Mouse (Mus musculus) gonadal fat pad, adult 2 months (tissue): ENCODE data around the gene Cacnb2. TPM values are rescaled to one million over a fixed set of nuclear protein-coding genes. Genes with fewer than 3 reads are reported as not detected.
"Not testable (repeated sequence)": the region's sequence is repeated elsewhere in the genome, so short reads cannot be mapped to it uniquely, and the experiment has no call there.

Experiments used
- DNase-seq: peaks from one replicate; pipeline ENCODE4 v3.0.0-alpha.2; 2012; ENCODE audit warnings: low read depth
- polyA plus RNA-seq: library from polyadenylated mRNA; depleted of rRNA; stranded (reverse); fragments of >200 nt; gene quantifications from 2 replicates; pipeline ENCODE4 v1.2.3, GENCODE M21; 2012

Gene Cacnb2
- polyA plus RNA-seq, 1 experiment, result 2.2 TPM

DNA sequence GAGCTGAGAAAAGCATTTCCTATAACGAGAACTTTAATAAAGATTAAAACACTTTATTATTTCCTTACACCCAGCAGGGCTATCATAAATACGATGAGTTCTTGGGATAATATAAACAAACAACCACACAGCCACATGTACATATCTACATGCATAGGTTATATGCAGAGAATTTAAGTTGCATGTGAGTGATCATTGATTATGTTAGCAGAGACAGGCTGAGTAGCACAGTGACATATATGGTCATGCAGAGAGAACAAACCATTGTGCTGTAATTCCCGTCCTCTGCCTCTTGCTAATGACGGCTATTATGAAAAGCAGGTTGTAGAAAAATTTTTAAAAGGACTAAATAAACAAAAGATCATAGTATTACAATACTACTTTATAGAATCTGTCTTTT, 53.8 kb downstream of the Cacnb2 start:
- DNase-seq, result no peak

DNA sequence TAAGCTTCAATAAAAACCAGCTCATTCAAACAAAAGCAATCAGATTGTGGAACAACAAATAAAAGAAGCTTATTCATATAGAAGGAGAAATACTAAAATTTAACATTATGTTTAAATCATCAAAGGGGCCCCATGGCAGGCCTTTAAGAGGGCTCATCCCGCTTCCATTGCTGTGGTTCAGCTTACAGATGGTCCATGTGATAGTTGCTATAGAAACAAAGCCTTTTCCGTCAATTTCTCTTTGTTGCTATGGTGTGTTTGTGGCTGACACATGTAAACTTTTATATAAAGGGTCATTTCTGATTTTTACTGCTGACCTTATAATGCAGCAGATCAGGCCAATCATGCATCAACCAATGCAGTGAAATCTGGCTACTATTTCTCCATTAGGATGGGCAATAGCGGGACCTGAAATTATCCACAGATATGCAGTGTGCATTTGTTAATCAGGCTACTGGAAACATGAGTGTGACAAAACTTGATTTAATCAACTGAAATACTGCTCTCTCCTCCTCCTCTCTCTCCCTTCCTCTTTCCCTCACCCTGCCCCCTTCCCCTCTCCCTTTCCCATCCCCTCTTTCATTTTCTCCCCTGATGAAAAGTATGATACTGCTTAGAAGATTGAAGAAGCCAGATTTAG, 54.4 kb downstream of the Cacnb2 start:
- no peak for DNase-seq

DNA sequence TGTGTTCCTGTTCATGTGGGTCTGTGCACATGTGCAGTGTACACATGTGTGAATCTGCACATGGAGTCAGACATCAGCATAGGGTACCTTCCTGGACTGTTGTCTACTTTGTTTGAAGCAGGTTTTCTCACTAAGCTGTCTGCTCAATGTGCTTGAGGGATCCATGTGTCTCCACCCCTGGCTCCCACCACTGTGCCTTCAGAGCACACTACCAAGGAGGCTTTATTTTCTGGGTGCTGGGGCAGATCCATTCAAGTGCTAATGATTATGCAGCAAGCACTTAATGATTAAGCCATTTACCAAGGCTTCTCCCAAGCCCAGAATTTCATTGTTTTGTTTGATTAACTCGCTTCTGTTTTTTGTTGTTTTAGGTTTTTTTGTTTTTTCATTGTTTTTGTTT, 62.3 kb downstream of the Cacnb2 start:
- no peak for DNase-seq

DNA sequence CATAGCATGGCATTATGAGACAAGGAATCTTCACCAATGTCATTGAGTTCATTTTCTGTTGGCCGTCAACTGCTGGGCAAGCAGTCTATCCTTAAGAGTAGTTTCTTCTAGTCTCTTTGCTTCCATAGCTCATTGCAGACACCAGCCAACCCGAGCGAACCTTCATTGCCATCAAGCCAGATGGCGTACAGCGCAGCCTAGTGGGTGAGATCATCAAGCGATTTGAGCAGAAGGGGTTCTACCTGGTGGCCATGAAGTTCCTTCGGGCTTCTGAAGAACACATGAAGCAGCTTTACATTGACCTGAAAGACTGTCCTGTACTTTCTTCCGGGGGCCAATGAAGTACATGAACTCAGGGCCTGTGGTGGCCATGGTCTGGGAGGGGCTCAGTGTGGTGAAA, 69.2 kb downstream of the Cacnb2 start:
- DNase-seq, result no peak

GRCm38 (mm10) chr2:14676885-14677516, 74.1 kb downstream of the Cacnb2 start:
- peak; percentile 3 for DNase-seq

- DNase-seq, result no peak
Observed at GRCm38 (mm10) chr2:14684231-14684630, 81.3 kb downstream of the Cacnb2 start.

- DNase-seq, result no peak
Observed at GRCm38 (mm10) chr2:14702973-14703645, 100.2 kb downstream of the Cacnb2 start.

DNA sequence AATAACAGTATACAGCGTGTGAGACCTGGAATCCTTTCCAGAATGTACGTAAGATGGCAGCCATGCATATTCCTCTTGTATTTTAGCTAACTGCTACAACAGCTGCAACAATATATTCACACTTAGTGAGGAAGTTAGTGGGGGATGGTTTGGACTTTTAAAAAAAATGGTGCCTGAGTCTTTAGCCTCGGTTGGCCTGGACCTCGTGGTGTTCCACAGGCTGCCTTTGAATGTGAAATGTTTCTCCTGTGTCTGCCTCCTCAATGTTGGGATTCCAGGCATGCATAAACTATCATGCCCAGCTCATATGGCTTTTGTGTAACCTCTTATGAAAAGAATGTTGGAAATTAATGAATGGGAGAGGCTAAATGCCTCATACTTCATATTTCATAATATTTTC, 100.8 kb downstream of the Cacnb2 start:
- no peak for DNase-seq

DNA sequence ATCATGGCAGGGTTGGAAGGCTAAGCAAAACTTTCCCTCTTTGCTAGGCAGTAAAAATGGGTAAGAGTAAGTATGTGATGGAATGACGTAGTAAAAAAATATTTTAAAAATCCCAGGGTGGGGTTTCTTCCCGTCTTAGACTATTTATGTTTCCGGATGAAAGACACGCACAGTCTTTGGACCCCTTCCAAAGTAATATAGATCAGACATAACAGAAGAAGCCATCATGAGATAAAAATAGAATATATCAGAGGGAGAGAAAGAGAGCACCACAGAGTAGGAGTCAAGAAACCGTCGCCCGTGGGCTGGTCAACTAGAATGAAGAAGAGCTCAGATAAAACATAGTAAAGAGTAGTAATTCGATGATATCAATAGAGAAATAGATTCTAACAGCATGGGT, 107.4 kb downstream of the Cacnb2 start:
- DNase-seq, result no peak

GRCm38 (mm10) chr2:14711751-14712150, 108.9 kb downstream of the Cacnb2 start:
- DNase-seq, result no peak

GRCm38 (mm10) chr2:14713049-14713448, 110.2 kb downstream of the Cacnb2 start:
- DNase-seq, result no peak

- DNase-seq, result no peak
Observed at GRCm38 (mm10) chr2:14716666-14717065, 113.8 kb downstream of the Cacnb2 start.

DNA sequence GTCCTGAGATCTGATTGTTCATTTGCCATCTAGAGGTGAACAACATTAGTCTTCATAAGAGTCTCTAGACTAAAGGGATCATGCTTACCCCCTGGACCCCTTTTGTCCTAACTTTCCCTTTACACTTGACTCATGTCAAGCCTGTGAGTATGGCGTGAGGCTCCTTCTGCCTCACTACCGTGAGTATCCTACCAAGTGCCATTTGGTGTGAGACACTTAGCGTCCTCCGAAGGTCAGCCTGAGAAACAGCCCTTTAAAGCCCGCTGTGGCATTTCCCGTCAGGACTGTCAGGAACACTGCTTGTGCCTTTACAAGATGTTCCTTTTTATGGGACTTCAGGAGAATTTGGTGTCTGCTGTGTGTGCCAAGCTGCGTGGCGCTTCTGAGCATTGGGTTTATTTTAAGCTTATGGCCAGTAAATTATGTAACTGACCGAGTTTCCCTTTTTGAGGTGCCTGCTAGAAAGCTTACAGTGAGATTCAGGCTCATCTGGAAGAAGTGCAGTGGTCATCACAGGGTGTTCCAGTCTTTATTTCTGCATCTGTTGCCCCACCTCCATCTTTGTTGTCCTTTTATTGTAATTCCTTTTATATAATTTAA, 116.3 kb downstream of the Cacnb2 start:
- no peak for DNase-seq

DNA sequence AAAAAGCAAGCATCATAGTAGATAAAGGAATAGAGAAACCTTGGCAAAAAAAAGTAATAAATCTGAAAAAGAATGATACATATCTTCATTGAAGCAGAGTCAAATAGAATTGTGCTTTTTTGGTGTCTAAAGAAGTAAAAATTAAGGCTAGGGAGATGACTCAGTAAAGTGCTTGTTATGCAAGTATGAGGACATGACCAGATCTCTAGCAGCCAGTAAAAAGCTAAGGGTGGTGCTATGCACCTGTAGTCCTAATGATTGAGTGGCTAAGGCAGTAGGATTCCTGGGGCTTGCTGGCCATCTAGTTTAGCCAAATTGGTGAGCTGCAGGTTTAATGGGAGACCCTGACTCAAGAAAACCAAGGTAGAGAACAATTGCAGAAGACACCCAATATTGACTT, 122.5 kb downstream of the Cacnb2 start:
- no peak for DNase-seq

GRCm38 (mm10) chr2:14726601-14727000, 123.7 kb downstream of the Cacnb2 start:
- DNase-seq, result not testable (repeated sequence)

DNA sequence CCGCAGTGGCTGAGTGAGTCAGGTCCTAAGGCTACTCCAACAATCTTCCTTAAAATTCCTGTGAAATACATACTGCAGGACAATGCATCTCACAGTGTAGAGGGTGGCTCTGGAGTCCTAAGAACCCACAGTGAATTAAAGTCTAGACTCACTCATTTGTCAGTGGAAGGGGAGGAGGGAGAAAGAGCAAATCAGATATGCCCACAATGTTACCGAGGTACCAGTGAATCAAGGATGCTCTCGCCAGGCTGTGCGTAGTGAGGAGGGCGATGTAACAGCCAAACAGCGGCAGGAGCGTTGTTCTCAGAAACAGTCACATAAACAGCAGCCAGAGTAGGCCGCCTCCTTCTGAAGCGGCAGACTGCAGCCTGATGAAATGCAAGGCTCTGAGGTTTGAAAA, 136.0 kb downstream of the Cacnb2 start:
- no peak for DNase-seq

DNA sequence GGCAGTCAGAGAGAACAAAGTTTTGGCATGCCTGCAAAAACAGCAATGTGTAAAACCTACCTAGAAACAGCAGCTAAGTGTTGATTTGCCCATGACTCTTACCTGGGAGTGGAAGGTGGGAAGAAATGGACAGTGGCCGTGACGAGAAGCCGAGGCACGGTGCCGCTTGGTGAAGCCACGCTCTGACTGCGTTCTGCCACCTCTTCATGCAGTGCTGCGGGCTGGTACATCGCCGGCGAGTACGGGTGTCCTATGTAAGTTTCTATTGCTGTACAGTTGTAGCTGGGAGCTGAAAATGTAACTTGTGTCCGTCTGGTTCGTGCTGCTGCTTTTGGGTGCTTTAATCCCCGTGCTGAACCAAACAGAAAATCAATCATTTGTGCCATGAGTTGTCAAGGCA, 136.6 kb downstream of the Cacnb2 start:
- no peak for DNase-seq

GRCm38 (mm10) chr2:14740359-14740758, 137.5 kb downstream of the Cacnb2 start:
- DNase-seq, result no peak

DNA sequence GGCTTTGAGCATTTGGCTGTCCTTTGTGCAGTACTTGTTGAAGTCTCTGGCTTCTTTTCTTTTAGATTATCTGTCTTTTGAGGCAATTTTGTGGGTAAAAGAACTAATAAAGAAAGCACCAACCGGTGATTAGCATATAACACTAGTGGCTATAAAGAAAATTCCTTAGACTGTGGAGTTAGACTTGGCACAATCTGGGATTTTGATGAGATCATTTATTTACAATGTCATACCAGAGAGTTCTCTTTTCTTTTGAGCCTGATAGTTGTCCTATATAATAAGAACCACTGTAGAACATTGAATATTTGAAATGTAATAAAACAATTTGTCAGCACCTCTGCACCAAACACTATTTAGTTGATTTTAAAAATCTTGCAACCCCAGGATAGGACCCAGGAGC, 141.9 kb downstream of the Cacnb2 start:
- no peak for DNase-seq

DNA sequence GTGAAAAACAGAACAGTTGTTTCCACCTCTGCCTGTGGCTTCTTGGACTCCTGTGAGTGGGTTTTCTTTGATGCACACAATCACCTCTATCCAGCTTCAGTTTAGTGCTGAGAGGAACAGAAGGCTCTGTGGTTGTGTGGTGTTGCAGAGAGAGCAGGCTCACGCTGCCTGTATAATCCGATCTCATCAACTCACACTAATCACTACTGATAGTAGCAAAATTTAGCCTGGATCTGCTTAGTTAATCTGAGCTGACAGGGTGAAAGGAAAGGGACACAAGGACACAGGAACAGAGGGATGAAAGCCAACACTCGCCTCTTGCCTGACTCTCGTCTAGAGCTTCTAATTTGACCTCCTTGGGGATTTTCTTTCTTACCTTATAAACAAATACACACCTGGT, 160.0 kb downstream of the Cacnb2 start:
- no peak for DNase-seq

GRCm38 (mm10) chr2:14763931-14764330, 161.0 kb downstream of the Cacnb2 start:
- DNase-seq, result no peak

- no peak for DNase-seq
Observed at GRCm38 (mm10) chr2:14769448-14769847, 166.6 kb downstream of the Cacnb2 start.

GRCm38 (mm10) chr2:14770635-14771034, 167.7 kb downstream of the Cacnb2 start:
- DNase-seq, result no peak
